8 mouse cellular contexts compared by ENCODE assay signal in the genomic region with DNA sequence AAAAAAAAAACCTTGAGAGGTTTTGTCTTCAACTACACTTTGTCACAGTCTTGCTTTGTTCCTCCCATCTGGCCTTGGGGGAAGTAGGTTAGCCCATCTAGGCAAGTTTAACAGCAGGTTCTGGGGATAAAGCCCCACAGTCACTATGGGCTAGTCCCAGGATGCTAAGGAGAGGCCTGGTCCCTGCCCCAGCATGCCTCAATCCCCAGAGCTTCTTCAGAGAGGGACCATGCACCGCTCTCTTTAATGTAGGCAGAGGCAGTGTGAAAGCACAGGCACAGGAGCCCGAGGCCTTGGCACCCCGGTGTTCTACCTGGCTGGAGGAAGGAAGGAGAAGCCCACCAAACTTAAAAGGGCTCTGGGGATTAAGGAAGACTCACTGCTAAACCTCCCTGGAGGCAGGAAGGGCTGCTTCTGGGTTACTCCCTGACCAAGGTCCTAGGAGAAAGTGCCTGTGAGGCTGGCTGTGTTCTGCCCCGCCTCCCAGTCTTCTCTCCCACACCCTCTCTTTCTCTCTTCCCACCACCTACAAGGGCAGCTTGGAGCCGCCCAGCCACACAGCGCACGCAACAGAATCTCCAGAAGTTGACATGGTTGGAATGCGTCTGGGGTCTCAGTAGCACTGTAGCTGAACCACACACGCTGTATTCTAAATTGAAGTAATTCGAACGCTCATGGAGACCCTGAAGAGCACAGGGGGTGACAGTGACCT.
DNase-seq lines count a peak whose midpoint lies in the region; ATAC-seq and TF ChIP-seq lines count a peak whose summit lies in the region.

No protein-coding gene starts in this region.

- H3K4me3 ChIP-seq in forebrain, embryonic 15.5 days, result peak overlapping the region; percentile 40
- peak overlapping the region; percentile 32 for H3K4me3 ChIP-seq in kidney, embryonic 14.5 days (ENCODE audit: low read length)
- H3K4me3 ChIP-seq in lung, embryonic 14.5 days (ENCODE audit: low read depth, low read length), result peak overlapping the region; percentile 39
- peak overlapping the region; percentile 39 for H3K4me3 ChIP-seq in olfactory bulb, adult 2 months (ENCODE audit: insufficient read depth, low read depth, low read length)

- 0 out of 2 replicates have a peak, but pooled peaks cover 3% of the 10 kb centered on the region for H3K27me3 ChIP-seq in forebrain, embryonic 15.5 days
- no peaks in the 10 kb centered on the region for H3K27me3 ChIP-seq in kidney, embryonic 14.5 days (ENCODE audit: control insufficient read depth, insufficient read depth, low read length)
- no peaks in the 10 kb centered on the region for H3K27me3 ChIP-seq in lung, embryonic 14.5 days (ENCODE audit: insufficient read depth, low read length)

- no peaks in the 10 kb centered on the region for H3K9me3 ChIP-seq in forebrain, embryonic 15.5 days
- no peaks in the 10 kb centered on the region for H3K9me3 ChIP-seq in kidney, embryonic 14.5 days (ENCODE audit: control insufficient read depth, low read length)
- H3K9me3 ChIP-seq in lung, embryonic 14.5 days (ENCODE audit: low read depth, low read length), result no peaks in the 10 kb centered on the region

- 6% methylated on average over 11 of the region's 11 CpGs for whole genome bisulfite sequencing in forebrain, embryonic 15.5 days
- WGBS in kidney, embryonic 14.5 days, result 7% methylated on average over 10 of the region's 11 CpGs
- 7% methylated on average over 11 of the region's 11 CpGs for WGBS in lung, embryonic 14.5 days
- WGBS in olfactory bulb, adult 2 months, result 18% methylated on average over 11 of the region's 11 CpGs

- peak; percentile 11 for DNase-seq in cerebellum, adult 9-10 months
- DNase-seq in cerebellum, postnatal 4 days (ENCODE audit: low spot score in 2 of 2), result no peak
- peak; percentile 10 for DNase-seq in adrenal gland, postnatal 25 days
- peak; percentile 66 for DNase-seq in lung, embryonic 14.5 days

- TF ChIP-seq CTCF in lung, embryonic 14.5 days (IDR thresholded peaks at IDR 0.05; ENCODE audit: low read depth), result no peak
- no peak for TF ChIP-seq CTCF in olfactory bulb, adult 2 months (IDR thresholded peaks at IDR 0.05; ENCODE audit: insufficient read depth, low read depth, low read length)

- no peak for TF ChIP-seq POLR2A in olfactory bulb, adult 2 months (IDR thresholded peaks at IDR 0.05; ENCODE audit: insufficient read depth, low read depth, low read length)

- no peak overlapping the region for H3K27ac ChIP-seq in forebrain, embryonic 15.5 days (replicated peaks)
- H3K27ac ChIP-seq in kidney, embryonic 14.5 days (ENCODE audit: low read depth, low read length), result peak overlapping the region; percentile 71
- peak overlapping the region; percentile 93 for H3K27ac ChIP-seq in lung, embryonic 14.5 days (ENCODE audit: low read depth)
- H3K27ac ChIP-seq in olfactory bulb, adult 2 months (ENCODE audit: insufficient read depth, low read depth, low read length), result peak overlapping the region; percentile 16; the same call in 1 of the 2 replicates

- H3K36me3 ChIP-seq in forebrain, embryonic 15.5 days, result no peaks in the 10 kb centered on the region
- H3K36me3 ChIP-seq in kidney, embryonic 14.5 days (ENCODE audit: control insufficient read depth, insufficient read depth, low read length), result no peaks in the 10 kb centered on the region
- H3K36me3 ChIP-seq in lung, embryonic 14.5 days (ENCODE audit: insufficient read depth), result no peaks in the 10 kb centered on the region

- H3K4me1 ChIP-seq in forebrain, embryonic 15.5 days, result peaks cover 18% of the 10 kb centered on the region
- peaks cover 16% of the 10 kb centered on the region for H3K4me1 ChIP-seq in kidney, embryonic 14.5 days (ENCODE audit: control insufficient read depth, insufficient read depth, low read length)
- peaks cover 13% of the 10 kb centered on the region; the same call in 1 of the 2 replicates for H3K4me1 ChIP-seq in lung, embryonic 14.5 days (ENCODE audit: insufficient read depth)
- peaks cover 17% of the 10 kb centered on the region for H3K4me1 ChIP-seq in olfactory bulb, adult 2 months (ENCODE audit: control insufficient read depth, insufficient read depth, low read length)

- H3K9ac ChIP-seq in forebrain, embryonic 15.5 days (replicated peaks), result peak overlapping the region; percentile 39
- peak overlapping the region; percentile 49; the same call in 1 of the 2 replicates for H3K9ac ChIP-seq in kidney, embryonic 14.5 days (ENCODE audit: low read depth, low read length)
- peak overlapping the region; percentile 41 for H3K9ac ChIP-seq in lung, embryonic 14.5 days

- H3K4me2 ChIP-seq in forebrain, embryonic 15.5 days (replicated peaks), result peak overlapping the region; percentile 67
- H3K4me2 ChIP-seq in kidney, embryonic 14.5 days (replicated peaks; ENCODE audit: low read depth, low read length), result peak overlapping the region; percentile 67
- H3K4me2 ChIP-seq in lung, embryonic 14.5 days, result peak overlapping the region; percentile 78

- ATAC-seq in forebrain, embryonic 15.5 days (replicated peaks), result peak; percentile 49; the same call in 1 of the 2 replicates
- ATAC-seq in kidney, embryonic 14.5 days (ENCODE audit: low FRiP score, low TSS enrichment), result peak; percentile 74
- ATAC-seq in lung, embryonic 14.5 days (ENCODE audit: insufficient read depth), result peak; percentile 82
- no peak for ATAC-seq in monocyte, adult 5-6 weeks (replicated peaks; ENCODE audit: insufficient number of reproducible peaks, low FRiP score, low TSS enrichment, poor library complexity, severe bottlenecking)

Comparison
In these comparisons a context has a peak if more than half of its experiments do, and no peak if none do; other contexts are left out.
1. DNase-seq: peak in cerebellum, adult 9-10 months (single experiment), adrenal gland, postnatal 25 days (single experiment) and lung, embryonic 14.5 days (single experiment); none in cerebellum, postnatal 4 days (0 of 2).
2. Peak in every context shown above with its lines, with median percentiles within 50 percentile points of each other: H3K4me2 ChIP-seq, H3K4me3 ChIP-seq and H3K9ac ChIP-seq.